Mouse (Mus musculus) olfactory bulb, adult 2 months (tissue): ENCODE results near the gene Nup50.

Source experiments
- CTCF ChIP-seq: fragments of 200-500 bp; IDR thresholded peaks from 2 replicates; pipeline ENCODE4 v1.5.1; 2012; ENCODE audit warnings: low read depth, mild to moderate bottlenecking, low read length, moderate library complexity; ENCODE audit not compliant: insufficient read depth
- POLR2A ChIP-seq: fragments of 200-500 bp; IDR thresholded peaks from 2 replicates; pipeline ENCODE4 v1.6.1; 2012; ENCODE audit warnings: mild to moderate bottlenecking, low read depth, low read length, moderate library complexity; ENCODE audit not compliant: insufficient read depth

DNA sequence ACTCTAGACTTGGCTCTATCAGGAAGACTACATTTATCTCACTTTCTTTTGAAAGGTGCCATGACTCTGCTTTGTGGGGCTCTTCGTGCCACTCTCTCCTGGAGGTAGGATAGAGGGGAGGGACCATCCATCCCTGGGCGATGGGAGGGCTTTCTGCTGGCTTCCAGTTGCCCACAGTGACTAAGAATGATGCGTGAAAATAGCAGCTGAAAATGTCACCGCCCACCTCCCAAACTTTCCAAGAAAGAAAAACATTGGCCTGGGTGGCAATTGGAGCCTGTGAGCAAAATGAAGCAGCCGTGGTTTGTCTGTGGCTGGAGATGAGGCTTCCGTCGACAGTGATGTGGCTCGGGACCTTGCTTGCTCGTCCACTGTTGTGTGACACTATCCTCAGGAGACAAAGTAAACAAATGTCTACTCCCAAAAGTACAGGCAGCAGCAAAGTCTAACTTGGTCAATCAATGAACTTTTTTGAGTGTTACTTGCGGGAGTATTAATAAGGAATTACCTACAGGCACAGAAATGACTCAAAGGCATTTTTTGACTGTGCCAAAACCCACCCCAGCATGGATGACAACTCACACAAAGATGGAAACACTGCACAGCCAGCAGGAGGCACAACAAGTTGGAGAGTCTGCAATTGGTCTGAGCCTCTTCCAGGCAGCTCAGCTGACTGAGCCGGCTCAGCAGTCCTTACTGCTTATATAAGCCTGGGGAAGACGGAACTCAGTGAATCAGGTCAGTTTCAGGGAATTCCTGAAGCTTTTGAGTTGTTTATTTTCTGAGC is 46.0 kb upstream of the Nup50 start:
- TF ChIP-seq CTCF = no peak
- no peak for TF ChIP-seq POLR2A
